Comparison of ENCODE assay signal across 11 mouse cellular contexts in the genomic region with DNA sequence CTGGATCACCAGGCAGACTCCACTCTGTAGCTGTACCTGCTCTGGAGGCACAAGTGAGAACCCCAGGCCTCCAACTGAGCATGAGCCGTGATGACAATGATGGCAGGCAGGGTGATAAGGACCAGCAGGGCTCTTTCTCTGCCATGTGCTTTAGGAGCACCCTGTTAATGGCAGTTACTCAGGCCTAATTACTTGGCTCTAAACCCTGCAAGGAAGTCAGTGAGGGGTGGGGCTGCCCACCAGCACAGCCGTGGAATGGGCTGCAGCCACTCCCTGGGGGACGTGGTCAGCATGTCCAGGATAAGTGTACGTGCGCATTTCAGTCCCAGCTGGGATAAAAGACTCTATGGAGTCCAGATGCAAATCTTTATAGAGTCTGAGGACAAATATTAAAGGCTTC. TPM values are rescaled to one million over a fixed set of nuclear protein-coding genes. Genes with fewer than 3 reads are reported as not detected.
DNase-seq lines count a peak whose midpoint lies in the region; ATAC-seq and TF ChIP-seq lines count a peak whose summit lies in the region.
"Had no signal": no experiment of that assay in that cellular context is flagged by ENCODE, and none has a peak within 500 bp of the region (broad histone marks: within the 10 kb centered on the region; RNA-seq: fewer than 3 reads in every experiment).

No protein-coding gene starts in this region.

- 0 out of 2 replicates have a peak, but pooled peaks cover 3% of the 10 kb centered on the region for H3K4me1 ChIP-seq in lung, embryonic 14.5 days (ENCODE audit: insufficient read depth)
- no peaks in the 10 kb centered on the region for H3K4me1 ChIP-seq in lung, adult 2 months (ENCODE audit: control insufficient read depth, insufficient read depth, low read length)
- peaks cover 14% of the 10 kb centered on the region for H3K4me1 ChIP-seq in hindbrain, embryonic 16.5 days (ENCODE audit: control insufficient read depth, insufficient read depth, low read depth, low read length)
- no peaks in the 10 kb centered on the region for H3K4me1 ChIP-seq in neural tube, embryonic 14.5 days (ENCODE audit: control insufficient read depth, insufficient read depth, low read length)

- H3K36me3 ChIP-seq in lung, embryonic 14.5 days (ENCODE audit: insufficient read depth): peaks cover 36% of the 10 kb centered on the region
- no peaks in the 10 kb centered on the region for H3K36me3 ChIP-seq in hindbrain, embryonic 16.5 days (ENCODE audit: control insufficient read depth, insufficient read depth, low read length)
- no peaks in the 10 kb centered on the region for H3K36me3 ChIP-seq in neural tube, embryonic 14.5 days (ENCODE audit: control insufficient read depth, insufficient read depth, low read length)

- H3K27me3 ChIP-seq in lung, embryonic 14.5 days (ENCODE audit: insufficient read depth, low read length): peaks cover 86% of the 10 kb centered on the region
- H3K27me3 ChIP-seq in hindbrain, embryonic 16.5 days (replicated peaks; ENCODE audit: control insufficient read depth, insufficient read depth, low read length): peaks cover 59% of the 10 kb centered on the region
- H3K27me3 ChIP-seq in neural tube, embryonic 14.5 days (ENCODE audit: control insufficient read depth, insufficient read depth, low read length): peaks cover 62% of the 10 kb centered on the region
- H3K27me3 ChIP-seq: Patski had no signal

- H3K9me3 ChIP-seq in lung, embryonic 14.5 days (ENCODE audit: low read depth, low read length): peaks cover 13% of the 10 kb centered on the region; the same call in 1 of the 2 replicates
- peaks cover 3% of the 10 kb centered on the region; the same call in 1 of the 2 replicates for H3K9me3 ChIP-seq in hindbrain, embryonic 16.5 days (ENCODE audit: control insufficient read depth, low read length)
- H3K9me3 ChIP-seq in neural tube, embryonic 14.5 days (ENCODE audit: control insufficient read depth, low read length): no peaks in the 10 kb centered on the region

- no peak for ATAC-seq in lung, embryonic 14.5 days (ENCODE audit: insufficient read depth)
- no peak for ATAC-seq in hindbrain, embryonic 16.5 days
- ATAC-seq in neural tube, embryonic 14.5 days (ENCODE audit: low read depth): no peak; the same call in 1 of the 2 replicates
- no peak for ATAC-seq in erythroid progenitor cell, adult 5-6 weeks (replicated peaks; ENCODE audit: low FRiP score, poor library complexity, severe bottlenecking)
- ATAC-seq: Patski had no signal

- peak overlapping the region; percentile 61 for H3K4me2 ChIP-seq in lung, embryonic 14.5 days
- 0 out of 2 replicates have a peak overlapping the region, but pooled peaks have one; percentile 12 for H3K4me2 ChIP-seq in hindbrain, embryonic 16.5 days (ENCODE audit: low read length)
- H3K4me2 ChIP-seq in neural tube, embryonic 14.5 days (ENCODE audit: low read depth, low read length): peak overlapping the region; percentile 26; the same call in 1 of the 2 replicates

- WGBS in lung, embryonic 14.5 days: 33% methylated on average over 5 of the region's 5 CpGs
- 35% methylated on average over 5 of the region's 5 CpGs for WGBS in lung, adult 2 months
- 28% methylated on average over 5 of the region's 5 CpGs for WGBS in hindbrain, embryonic 16.5 days
- WGBS in neural tube, embryonic 14.5 days: 15% methylated on average over 5 of the region's 5 CpGs

- DNase-seq in lung, embryonic 14.5 days: peak; percentile 31
- DNase-seq in lung, adult 2 months: no peak
- DNase-seq in heart, adult 11 months: peak; percentile 95
- no peak for DNase-seq in natural killer cell, adult 2 months (ENCODE audit: low spot score in 2 of 2)
- no peak for DNase-seq in urinary bladder, adult 18-20 months (ENCODE audit: low spot score in 2 of 2)
- DNase-seq: cerebellum, postnatal 14 days; kidney, adult 2 months had no signal

- peak overlapping the region; percentile 66 for H3K4me3 ChIP-seq in lung, embryonic 14.5 days (ENCODE audit: low read depth, low read length)
- H3K4me3 ChIP-seq in lung, adult 2 months (replicated peaks; ENCODE audit: extremely low read depth, low read depth, low read length): no peak overlapping the region
- 0 out of 2 replicates have a peak overlapping the region, but pooled peaks have one; percentile 1 for H3K4me3 ChIP-seq in hindbrain, embryonic 16.5 days (ENCODE audit: low read length)
- H3K4me3 ChIP-seq in neural tube, embryonic 14.5 days (ENCODE audit: low read depth, low read length): no peak overlapping the region

- TF ChIP-seq CTCF in lung, embryonic 14.5 days (IDR thresholded peaks at IDR 0.05; ENCODE audit: low read depth): no peak
- TF ChIP-seq CTCF in lung, adult 2 months (IDR thresholded peaks at IDR 0.05; ENCODE audit: insufficient read depth, low read length): no peak

- no peak for TF ChIP-seq POLR2A in lung, adult 2 months (IDR thresholded peaks at IDR 0.05; ENCODE audit: borderline replicate concordance, extremely low read depth, low read depth, low read length)

- peak overlapping the region; percentile 20; the same call in 1 of the 2 replicates for H3K27ac ChIP-seq in lung, embryonic 14.5 days (ENCODE audit: low read depth)
- H3K27ac ChIP-seq in hindbrain, embryonic 16.5 days (ENCODE audit: low read depth, low read length): no peak overlapping the region
- no peak overlapping the region for H3K27ac ChIP-seq in neural tube, embryonic 14.5 days (ENCODE audit: low read depth, low read length)

- peak overlapping the region; percentile 98 for H3K9ac ChIP-seq in lung, embryonic 14.5 days
- no peak overlapping the region for H3K9ac ChIP-seq in hindbrain, embryonic 16.5 days (ENCODE audit: low read depth, low read length)
- H3K9ac ChIP-seq in neural tube, embryonic 14.5 days (replicated peaks; ENCODE audit: low read depth, low read length): no peak overlapping the region

RNA-seq across cellular contexts. Expression of a gene that starts 5.7 kb away (rescaled TPM):
- 299 and 313 TPM in 2 replicates for polyA plus RNA-seq in lung, embryonic 14.5 days (2014; fragmentation: Nextera tagmentation; extraction: Ambion mirVana)
- 23.7 and 27.4 TPM in 2 replicates for polyA plus RNA-seq in lung, adult 2 months (2012; rRNA removed)
- polyA plus RNA-seq in hindbrain, embryonic 16.5 days (2015; fragmentation: Nextera tagmentation; extraction: Ambion mirVana): 72.7 and 102 TPM in 2 replicates
- polyA plus RNA-seq in neural tube, embryonic 14.5 days (2014; fragmentation: Nextera tagmentation; extraction: Ambion mirVana): 39.4 and 41.2 TPM in 2 replicates
- total RNA-seq in erythroid progenitor cell, adult 5-6 weeks (2015; ENCODE audit: low replicate concordance): 5.9 TPM in 1 of 2 replicates, not detected in the other
- 0.39 and 2.1 TPM in 2 replicates for total RNA-seq in erythroid progenitor cell, adult 5-6 weeks (2017; ENCODE audit: low replicate concordance)

Comparison
In these comparisons a context has a peak if more than half of its experiments do, and no peak if none do; other contexts are left out.
1. DNase-seq: peak in lung, embryonic 14.5 days (single experiment) and heart, adult 11 months (single experiment); none in lung, adult 2 months (single experiment), natural killer cell, adult 2 months (0 of 2) and urinary bladder, adult 18-20 months (0 of 2).
2. H3K4me3 ChIP-seq: peak in lung, embryonic 14.5 days (single experiment) and hindbrain, embryonic 16.5 days (single experiment); none in lung, adult 2 months (single experiment) and neural tube, embryonic 14.5 days (single experiment).
3. Peak in every context shown above with its lines, with median percentiles within 50 percentile points of each other: H3K4me2 ChIP-seq.